Mouse (Mus musculus) G1E (cell line): ENCODE measurements around the gene BC030867.

Experiments used
- CTCF ChIP-seq: IDR thresholded peaks from 2 replicates; pipeline ENCODE4 v1.5.1; 2012; ENCODE audit warnings: low read depth, low read length, inconsistent platforms, mixed read lengths
- POLR2AphosphoS5 ChIP-seq: IDR thresholded peaks from 2 replicates; pipeline ENCODE4 v1.6.1; 2012; ENCODE audit warnings: low read depth, low read length, inconsistent platforms; ENCODE audit not compliant: insufficient replicate concordance

DNA sequence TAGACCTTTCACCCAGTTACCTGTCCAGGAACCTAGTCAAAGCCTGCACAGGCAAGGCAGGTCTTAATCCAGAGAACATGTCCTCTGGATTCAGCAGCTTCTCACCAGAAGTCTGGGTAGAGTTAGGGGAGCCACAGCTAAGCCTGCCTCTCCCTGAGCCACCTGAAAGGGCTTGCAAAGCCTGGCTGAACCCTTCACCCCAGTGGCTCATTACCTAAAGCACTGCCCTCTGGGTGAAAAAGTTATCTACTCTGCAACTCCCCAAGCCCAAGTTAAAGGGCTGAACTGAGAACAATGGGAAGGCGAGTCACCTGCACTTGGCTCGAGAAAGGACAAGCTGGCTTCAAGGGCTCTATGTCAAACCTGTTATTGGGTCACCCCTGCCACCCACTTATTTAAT, 55.5 kb downstream of the BC030867 start:
- no peak for TF ChIP-seq CTCF
- TF ChIP-seq POLR2AphosphoS5: no peak
